Mouse (Mus musculus): Measurements from ENCODE around the gene Gm20869.
"Not testable (repeated sequence)": the region's sequence is repeated elsewhere in the genome, so short reads cannot be mapped to it uniquely, and the experiment has no call there.

The Gm20869 gene

DNA sequence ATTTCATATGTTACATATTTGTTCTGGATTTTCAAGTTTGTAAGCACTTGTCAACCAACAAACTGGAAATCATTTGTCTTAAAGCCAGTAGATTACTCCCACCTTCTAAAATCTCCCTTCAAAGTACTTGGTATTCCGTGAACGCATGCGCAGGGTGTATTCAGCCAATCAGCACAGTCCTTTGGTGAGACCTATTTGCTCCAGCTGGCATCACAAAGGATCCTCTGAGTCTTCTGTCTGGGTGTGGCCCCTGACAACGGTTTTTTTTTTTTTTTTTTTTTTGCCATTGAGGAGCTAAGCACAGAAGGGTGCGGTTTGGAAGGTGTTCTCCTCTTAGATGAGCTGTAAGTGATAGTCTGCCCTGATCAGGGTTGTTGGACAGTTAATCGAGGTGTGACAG, at the start of gene Gm20869:
TSS of gene Gm20869 (plus strand) at position 301 of the 400 bp plus-strand sequence.
- DNase-seq: not testable (repeated sequence)
